Mouse (Mus musculus): ENCODE data around the gene Ift22. TPM values are rescaled to one million over a fixed set of nuclear protein-coding genes. Genes with fewer than 3 reads are reported as not detected.
"Not testable (repeated sequence)": the region's sequence is repeated elsewhere in the genome, so short reads cannot be mapped to it uniquely, and the experiment has no call there.

Gene Ift22
- polyA plus RNA-seq, 1 experiment from 2014 or later: 114 TPM

- Histone ChIP-seq H3K27me3 (ENCODE audit: control insufficient read depth, insufficient read depth, low read length) (no peaks in the 10 kb centered on the region), H3K36me3 (ENCODE audit: control insufficient read depth, insufficient read depth, low read length) (no peaks in the 10 kb centered on the region), H3K9me3 (ENCODE audit: control insufficient read depth, low read length) (no peaks in the 10 kb centered on the region), H3K4me3 (ENCODE audit: low read depth, low read length) (no peak overlapping the region), H3K27ac (ENCODE audit: low read depth, low read length) (no peak overlapping the region), H3K9ac (ENCODE audit: low read length) (no peak overlapping the region), H3K4me1 (ENCODE audit: control insufficient read depth, insufficient read depth, low read length) (no peaks in the 10 kb centered on the region), H3K4me2 (no peak overlapping the region)
- no peak for ATAC-seq (ENCODE audit: low FRiP score)
- DNase-seq (ENCODE audit: low spot score, missing footprints): peak; percentile 75
- WGBS: 67% methylated on average over 7 of the region's 7 CpGs
Measured at GRCm38 (mm10) chr5:136939284-136939683, 31.3 kb downstream of the Ift22 start.

GRCm38 (mm10) chr5:136940029-136940428 lies 32.1 kb downstream of the Ift22 start:
- not testable (repeated sequence) for H3K4me1 ChIP-seq (ENCODE audit: control insufficient read depth, insufficient read depth, low read length); H3K27ac ChIP-seq (ENCODE audit: low read depth, low read length); H3K9me3 ChIP-seq (ENCODE audit: control insufficient read depth, low read length); H3K36me3 ChIP-seq (ENCODE audit: control insufficient read depth, insufficient read depth, low read length); H3K4me3 ChIP-seq (ENCODE audit: low read depth, low read length); H3K9ac ChIP-seq (ENCODE audit: low read length); ATAC-seq (ENCODE audit: low FRiP score); DNase-seq (ENCODE audit: low spot score, missing footprints); H3K27me3 ChIP-seq (ENCODE audit: control insufficient read depth, insufficient read depth, low read length); H3K4me2 ChIP-seq
- 89% methylated on average over 6 of the region's 6 CpGs for WGBS

- no peak overlapping the region for H3K27ac ChIP-seq (ENCODE audit: low read depth, low read length)
- H3K4me1 ChIP-seq (ENCODE audit: control insufficient read depth, insufficient read depth, low read length): no peaks in the 10 kb centered on the region
- no peaks in the 10 kb centered on the region for H3K36me3 ChIP-seq (ENCODE audit: control insufficient read depth, insufficient read depth, low read length)
- DNase-seq (ENCODE audit: low spot score, missing footprints) (peak; percentile 28), ATAC-seq (ENCODE audit: low FRiP score) (no peak)
- H3K27me3 ChIP-seq (ENCODE audit: control insufficient read depth, insufficient read depth, low read length): no peaks in the 10 kb centered on the region
- 87% methylated on average over 12 of the region's 12 CpGs for WGBS
- H3K9me3 ChIP-seq (ENCODE audit: control insufficient read depth, low read length): no peaks in the 10 kb centered on the region
- no peak overlapping the region for H3K4me2 ChIP-seq
- H3K4me3 ChIP-seq (ENCODE audit: low read depth, low read length): no peak overlapping the region
- no peak overlapping the region for H3K9ac ChIP-seq (ENCODE audit: low read length)
Measured at GRCm38 (mm10) chr5:136940845-136941560, 33.1 kb downstream of the Ift22 start.

- no peaks in the 10 kb centered on the region for H3K9me3 ChIP-seq (ENCODE audit: control insufficient read depth, low read length)
- ATAC-seq (ENCODE audit: low FRiP score) (no peak), DNase-seq (ENCODE audit: low spot score, missing footprints) (no peak)
- no peaks in the 10 kb centered on the region for H3K4me1 ChIP-seq (ENCODE audit: control insufficient read depth, insufficient read depth, low read length)
- H3K4me2 ChIP-seq: no peak overlapping the region
- no peak overlapping the region for H3K27ac ChIP-seq (ENCODE audit: low read depth, low read length)
- no peaks in the 10 kb centered on the region for H3K27me3 ChIP-seq (ENCODE audit: control insufficient read depth, insufficient read depth, low read length)
- H3K4me3 ChIP-seq (ENCODE audit: low read depth, low read length): no peak overlapping the region
- WGBS: 79% methylated on average over 3 of the region's 3 CpGs
- no peaks in the 10 kb centered on the region for H3K36me3 ChIP-seq (ENCODE audit: control insufficient read depth, insufficient read depth, low read length)
- H3K9ac ChIP-seq (ENCODE audit: low read length): no peak overlapping the region
Measured at GRCm38 (mm10) chr5:136942781-136943180, 34.8 kb downstream of the Ift22 start.

- no peaks in the 10 kb centered on the region for H3K36me3 ChIP-seq (ENCODE audit: control insufficient read depth, insufficient read depth, low read length)
- no peak overlapping the region for H3K9ac ChIP-seq (ENCODE audit: low read length)
- ATAC-seq (ENCODE audit: low FRiP score) (no peak), DNase-seq (ENCODE audit: low spot score, missing footprints) (no peak)
- no peak overlapping the region for H3K27ac ChIP-seq (ENCODE audit: low read depth, low read length)
- H3K4me2 ChIP-seq: no peak overlapping the region
- 83% methylated on average over 2 of the region's 2 CpGs for WGBS
- no peaks in the 10 kb centered on the region for H3K4me1 ChIP-seq (ENCODE audit: control insufficient read depth, insufficient read depth, low read length)
- H3K4me3 ChIP-seq (ENCODE audit: low read depth, low read length): no peak overlapping the region
- H3K9me3 ChIP-seq (ENCODE audit: control insufficient read depth, low read length): no peaks in the 10 kb centered on the region
- H3K27me3 ChIP-seq (ENCODE audit: control insufficient read depth, insufficient read depth, low read length): no peaks in the 10 kb centered on the region
Measured at GRCm38 (mm10) chr5:136943382-136943781, 35.4 kb downstream of the Ift22 start.

GRCm38 (mm10) chr5:136945084-136945483 lies 37.1 kb downstream of the Ift22 start:
- no peak overlapping the region for H3K27ac ChIP-seq (ENCODE audit: low read depth, low read length)
- H3K9me3 ChIP-seq (ENCODE audit: control insufficient read depth, low read length): no peaks in the 10 kb centered on the region
- ATAC-seq (ENCODE audit: low FRiP score) (no peak), DNase-seq (ENCODE audit: low spot score, missing footprints) (peak; percentile 54)
- WGBS: 85% methylated on average over 12 of the region's 12 CpGs
- H3K4me2 ChIP-seq: no peak overlapping the region
- no peaks in the 10 kb centered on the region for H3K27me3 ChIP-seq (ENCODE audit: control insufficient read depth, insufficient read depth, low read length)
- no peak overlapping the region for H3K4me3 ChIP-seq (ENCODE audit: low read depth, low read length)
- H3K9ac ChIP-seq (ENCODE audit: low read length): no peak overlapping the region
- no peaks in the 10 kb centered on the region for H3K36me3 ChIP-seq (ENCODE audit: control insufficient read depth, insufficient read depth, low read length)
- no peaks in the 10 kb centered on the region for H3K4me1 ChIP-seq (ENCODE audit: control insufficient read depth, insufficient read depth, low read length)

- Histone ChIP-seq H3K4me3 (ENCODE audit: low read depth, low read length) (no peak overlapping the region), H3K4me1 (ENCODE audit: control insufficient read depth, insufficient read depth, low read length) (0 out of 2 replicates have a peak, but pooled peaks cover 2% of the 10 kb centered on the region), H3K4me2 (no peak overlapping the region), H3K27ac (ENCODE audit: low read depth, low read length) (no peak overlapping the region), H3K9me3 (ENCODE audit: control insufficient read depth, low read length) (no peaks in the 10 kb centered on the region), H3K9ac (ENCODE audit: low read length) (no peak overlapping the region), H3K36me3 (ENCODE audit: control insufficient read depth, insufficient read depth, low read length) (no peaks in the 10 kb centered on the region), H3K27me3 (ENCODE audit: control insufficient read depth, insufficient read depth, low read length) (no peaks in the 10 kb centered on the region)
- DNase-seq (ENCODE audit: low spot score, missing footprints): no peak
- no peak for ATAC-seq (ENCODE audit: low FRiP score)
Measured at GRCm38 (mm10) chr5:136947874-136948273, 39.9 kb downstream of the Ift22 start.

- not testable (repeated sequence) for H3K36me3 ChIP-seq (ENCODE audit: control insufficient read depth, insufficient read depth, low read length); H3K4me2 ChIP-seq; H3K9me3 ChIP-seq (ENCODE audit: control insufficient read depth, low read length); H3K27me3 ChIP-seq (ENCODE audit: control insufficient read depth, insufficient read depth, low read length); H3K4me1 ChIP-seq (ENCODE audit: control insufficient read depth, insufficient read depth, low read length); H3K9ac ChIP-seq (ENCODE audit: low read length); ATAC-seq (ENCODE audit: low FRiP score); H3K4me3 ChIP-seq (ENCODE audit: low read depth, low read length); H3K27ac ChIP-seq (ENCODE audit: low read depth, low read length)
- WGBS: 89% methylated on average over 14 of the region's 14 CpGs
- DNase-seq (ENCODE audit: low spot score, missing footprints): peak; percentile 49
Measured at GRCm38 (mm10) chr5:136949551-136950336, 41.8 kb downstream of the Ift22 start.

GRCm38 (mm10) chr5:136950521-136950920 lies 42.6 kb downstream of the Ift22 start:
- H3K4me2 ChIP-seq: no peak overlapping the region
- no peaks in the 10 kb centered on the region for H3K27me3 ChIP-seq (ENCODE audit: control insufficient read depth, insufficient read depth, low read length)
- no peak overlapping the region for H3K9ac ChIP-seq (ENCODE audit: low read length)
- no peaks in the 10 kb centered on the region; the same call in 1 of the 2 replicates for H3K36me3 ChIP-seq (ENCODE audit: control insufficient read depth, insufficient read depth, low read length)
- no peak overlapping the region for H3K4me3 ChIP-seq (ENCODE audit: low read depth, low read length)
- no peaks in the 10 kb centered on the region for H3K9me3 ChIP-seq (ENCODE audit: control insufficient read depth, low read length)
- no peak for ATAC-seq (ENCODE audit: low FRiP score)
- H3K4me1 ChIP-seq (ENCODE audit: control insufficient read depth, insufficient read depth, low read length): peaks cover 8% of the 10 kb centered on the region
- DNase-seq (ENCODE audit: low spot score, missing footprints): no peak
- no peak overlapping the region for H3K27ac ChIP-seq (ENCODE audit: low read depth, low read length)
- WGBS: 94% methylated on average over 6 of the region's 6 CpGs
